In genomic region chr4:133595538-133595937, GRCm38 (mm10) we compare ENCODE assay signal across 19 mouse cellular contexts. TPM values are rescaled to one million over a fixed set of nuclear protein-coding genes. Genes with fewer than 3 reads are reported as not detected.
A peak's percentile ranks its signal among the peaks of the same experiment; 100 is the strongest.
DNase-seq lines count a peak whose midpoint lies in the region; ATAC-seq and TF ChIP-seq lines count a peak whose summit lies in the region.
"Had no signal": no experiment of that assay in that cellular context is flagged by ENCODE, and none has a peak within 500 bp of the region (broad histone marks: within the 10 kb centered on the region; RNA-seq: fewer than 3 reads in every experiment).

No protein-coding gene starts in this region.

- H3K36me3 ChIP-seq in embryonic facial prominence, embryonic 12.5 days = peaks cover 14% of the 10 kb centered on the region
- peaks cover 24% of the 10 kb centered on the region for H3K36me3 ChIP-seq in embryonic facial prominence, embryonic 10.5 days (replicated peaks)

- ATAC-seq in embryonic facial prominence, embryonic 12.5 days (ENCODE audit: insufficient number of reproducible peaks, insufficient read depth, low FRiP score, low TSS enrichment) = no peak
- ATAC-seq: forebrain, embryonic 16.5 days; intestine, embryonic 16.5 days had no signal

- peaks cover 23% of the 10 kb centered on the region for H3K27me3 ChIP-seq in embryonic facial prominence, embryonic 12.5 days
- H3K27me3 ChIP-seq in embryonic facial prominence, embryonic 10.5 days (replicated peaks; ENCODE audit: low read depth, poor library complexity, severe bottlenecking) = peaks cover 33% of the 10 kb centered on the region

- H3K9ac ChIP-seq in embryonic facial prominence, embryonic 12.5 days = 0 out of 2 replicates have a peak overlapping the region, but pooled peaks have one; percentile 7
- H3K9ac ChIP-seq: liver, embryonic 13.5 days; neural tube, embryonic 12.5 days had no signal

- intact Hi-C loops in left cerebral cortex, postnatal 14 days (cut with DNase I) = loop anchor here (5.0 kb wide), 1 partner anchor 37 kb away; no protein-coding TSS in a partner anchor
- intact Hi-C loops in gastrocnemius, adult 2 months (cut with DNase I) = loop anchor here (10.0 kb wide), 1 partner anchor 179 kb away; no protein-coding TSS in a partner anchor

- no peaks in the 10 kb centered on the region for H3K9me3 ChIP-seq in embryonic facial prominence, embryonic 12.5 days
- no peaks in the 10 kb centered on the region for H3K9me3 ChIP-seq in embryonic facial prominence, embryonic 10.5 days
- H3K9me3 ChIP-seq: liver, embryonic 13.5 days; neural tube, embryonic 12.5 days had no signal

- peaks cover 4% of the 10 kb centered on the region; the same call in 1 of the 2 replicates for H3K4me1 ChIP-seq in embryonic facial prominence, embryonic 12.5 days
- peaks cover 28% of the 10 kb centered on the region for H3K4me1 ChIP-seq in embryonic facial prominence, embryonic 10.5 days

- no peak overlapping the region for H3K4me3 ChIP-seq in embryonic facial prominence, embryonic 12.5 days
- no peak overlapping the region for H3K4me3 ChIP-seq in embryonic facial prominence, embryonic 10.5 days
- no peak overlapping the region for H3K4me3 ChIP-seq in gastrocnemius, adult 2 months
- H3K4me3 ChIP-seq: liver, embryonic 13.5 days; neural tube, embryonic 12.5 days had no signal

- no peak for TF ChIP-seq CTCF in gastrocnemius, adult 2 months (IDR thresholded peaks at IDR 0.05)

- 67% methylated on average over 7 of the region's 7 CpGs for WGBS in embryonic facial prominence, embryonic 12.5 days
- WGBS in embryonic facial prominence, embryonic 10.5 days = 71% methylated on average over 7 of the region's 7 CpGs

- no peak for DNase-seq in embryonic facial prominence, embryonic 10.5 days (ENCODE audit: low spot score)
- peak; percentile 23 to 40 for DNase-seq in left cerebral cortex, adult 9 months (ENCODE audit: low spot score in 2 of 2)
- no peak for DNase-seq in left cerebral cortex, postnatal 14 days (ENCODE audit: low spot score in 2 of 2)
- DNase-seq in urinary bladder, postnatal 25 days (ENCODE audit: low spot score) = peak; percentile 35
- DNase-seq in urinary bladder, adult 2 months (ENCODE audit: low spot score) = no peak
- DNase-seq in layer of hippocampus, postnatal 36 days = no peak
- no peak for DNase-seq in gastrocnemius, adult 2 months
- DNase-seq: cerebellum, adult 2 months; gastrocnemius, postnatal 14 days; liver, embryonic 13.5 days had no signal

- no peak overlapping the region for H3K4me2 ChIP-seq in embryonic facial prominence, embryonic 12.5 days (replicated peaks)
- H3K4me2 ChIP-seq: liver, embryonic 13.5 days; neural tube, embryonic 12.5 days had no signal

- 0 out of 2 replicates have a peak overlapping the region, but pooled peaks have one; percentile 6 for H3K27ac ChIP-seq in embryonic facial prominence, embryonic 12.5 days
- no peak overlapping the region for H3K27ac ChIP-seq in embryonic facial prominence, embryonic 10.5 days (replicated peaks)
- H3K27ac ChIP-seq in gastrocnemius, adult 2 months = no peak overlapping the region
- H3K27ac ChIP-seq: liver, embryonic 13.5 days; neural tube, embryonic 12.5 days had no signal

RNA-seq across cellular contexts. Expression of gene Sfn, which starts 6.4 kb away (rescaled TPM):
- polyA plus RNA-seq in embryonic facial prominence, embryonic 12.5 days (2016; fragmentation: Nextera tagmentation; extraction: Ambion mirVana) = 44.4 and 52.7 TPM in 2 replicates
- 27.6 and 35.7 TPM in 2 replicates for polyA plus RNA-seq in embryonic facial prominence, embryonic 10.5 days (2016; fragmentation: Nextera tagmentation; extraction: Ambion mirVana)
- 1 to 10 TPM; 1.0 to 1.4 TPM for total RNA-seq in left cerebral cortex, postnatal 14 days (2021)
- 218 and 326 TPM in 2 replicates for polyA plus RNA-seq in urinary bladder, adult 2 months (2012; rRNA removed)
- total RNA-seq in layer of hippocampus, postnatal 36 days (2021) = 1 to 10 TPM; 1.5 to 1.9 TPM
- 1 to 10 TPM; 1.1 to 1.5 TPM for total RNA-seq in gastrocnemius, adult 2 months (2021)

RNA-seq across cellular contexts. Expression of gene Gpn2, which starts 11.4 kb away (rescaled TPM):
- 20.0 and 23.6 TPM in 2 replicates for polyA plus RNA-seq in embryonic facial prominence, embryonic 12.5 days (2016; fragmentation: Nextera tagmentation; extraction: Ambion mirVana)
- 29.4 and 30.9 TPM in 2 replicates for polyA plus RNA-seq in embryonic facial prominence, embryonic 10.5 days (2016; fragmentation: Nextera tagmentation; extraction: Ambion mirVana)
- 10 to 100 TPM in 1 of 2 experiments, 1 to 10 TPM in 1; 9.5 to 10.6 TPM for total RNA-seq in left cerebral cortex, postnatal 14 days (2021)
- polyA plus RNA-seq in urinary bladder, adult 2 months (2012; rRNA removed) = 20.5 and 25.2 TPM in 2 replicates
- 10 to 100 TPM; 10.1 to 10.3 TPM for total RNA-seq in layer of hippocampus, postnatal 36 days (2021)
- total RNA-seq in gastrocnemius, adult 2 months (2021) = 1 to 10 TPM; 4.9 to 6.3 TPM

RNA-seq across cellular contexts. Expression of gene Gpatch3, which starts 21.0 kb away (rescaled TPM):
- polyA plus RNA-seq in embryonic facial prominence, embryonic 12.5 days (2016; fragmentation: Nextera tagmentation; extraction: Ambion mirVana) = 11.9 and 13.1 TPM in 2 replicates
- polyA plus RNA-seq in embryonic facial prominence, embryonic 10.5 days (2016; fragmentation: Nextera tagmentation; extraction: Ambion mirVana) = 10.7 and 12.2 TPM in 2 replicates
- 1 to 10 TPM; 9.2 to 9.6 TPM for total RNA-seq in left cerebral cortex, postnatal 14 days (2021)
- 4.5 and 4.6 TPM in 2 replicates for polyA plus RNA-seq in urinary bladder, adult 2 months (2012; rRNA removed)
- total RNA-seq in layer of hippocampus, postnatal 36 days (2021) = 1 to 10 TPM; 7.0 to 7.2 TPM
- total RNA-seq in gastrocnemius, adult 2 months (2021) = 1 to 10 TPM; 3.0 to 3.2 TPM

RNA-seq across cellular contexts. Expression of gene Nr0b2, which starts 42.4 kb away (rescaled TPM):
- not detected in 2 replicates for polyA plus RNA-seq in embryonic facial prominence, embryonic 12.5 days (2016; fragmentation: Nextera tagmentation; extraction: Ambion mirVana)
- 0.17 TPM in 1 of 2 replicates, not detected in the other for polyA plus RNA-seq in embryonic facial prominence, embryonic 10.5 days (2016; fragmentation: Nextera tagmentation; extraction: Ambion mirVana)
- not detected for total RNA-seq in left cerebral cortex, postnatal 14 days (2021)
- not detected in 2 replicates for polyA plus RNA-seq in urinary bladder, adult 2 months (2012; rRNA removed)
- total RNA-seq in layer of hippocampus, postnatal 36 days (2021) = not detected
- total RNA-seq in gastrocnemius, adult 2 months (2021) = not detected
- total RNA-seq: common myeloid progenitor, adult 5-6 weeks; gastrocnemius, postnatal 14 days; layer of hippocampus, adult 18-20 months; left cerebral cortex, postnatal 10 days; midbrain, postnatal 0 days had no signal
- polyA plus RNA-seq: forebrain, embryonic 16.5 days; hindbrain, embryonic 11.5 days; midbrain, postnatal 0 days; neural tube, embryonic 12.5 days had no signal

RNA-seq across cellular contexts. Expression of gene Nudc, which starts 49.7 kb away (rescaled TPM):
- polyA plus RNA-seq in embryonic facial prominence, embryonic 12.5 days (2016; fragmentation: Nextera tagmentation; extraction: Ambion mirVana) = 348 and 369 TPM in 2 replicates
- polyA plus RNA-seq in embryonic facial prominence, embryonic 10.5 days (2016; fragmentation: Nextera tagmentation; extraction: Ambion mirVana) = 489 and 518 TPM in 2 replicates
- 100 to 1,000 TPM; 102 TPM for total RNA-seq in left cerebral cortex, postnatal 14 days (2021)
- polyA plus RNA-seq in urinary bladder, adult 2 months (2012; rRNA removed) = 107 and 117 TPM in 2 replicates
- 100 to 1,000 TPM; 122 to 123 TPM for total RNA-seq in layer of hippocampus, postnatal 36 days (2021)
- total RNA-seq in gastrocnemius, adult 2 months (2021) = 10 to 100 TPM; 45.6 to 53.5 TPM

Comparison
In these comparisons a context has a peak if more than half of its experiments do, and no peak if none do; other contexts are left out.
1. DNase-seq: peak in left cerebral cortex, adult 9 months (2 of 2) and urinary bladder, postnatal 25 days (single experiment); none in embryonic facial prominence, embryonic 10.5 days (single experiment), left cerebral cortex, postnatal 14 days (0 of 2), urinary bladder, adult 2 months (single experiment), layer of hippocampus, postnatal 36 days (0 of 2) and gastrocnemius, adult 2 months (single experiment).